Mouse (Mus musculus): ENCODE measurements around the gene Iqgap2. TPM values are rescaled to one million over a fixed set of nuclear protein-coding genes. Genes with fewer than 3 reads are reported as not detected.

Gene Iqgap2
- polyA plus RNA-seq, 1 experiment from 2014 or later: 11.0 TPM

DNA sequence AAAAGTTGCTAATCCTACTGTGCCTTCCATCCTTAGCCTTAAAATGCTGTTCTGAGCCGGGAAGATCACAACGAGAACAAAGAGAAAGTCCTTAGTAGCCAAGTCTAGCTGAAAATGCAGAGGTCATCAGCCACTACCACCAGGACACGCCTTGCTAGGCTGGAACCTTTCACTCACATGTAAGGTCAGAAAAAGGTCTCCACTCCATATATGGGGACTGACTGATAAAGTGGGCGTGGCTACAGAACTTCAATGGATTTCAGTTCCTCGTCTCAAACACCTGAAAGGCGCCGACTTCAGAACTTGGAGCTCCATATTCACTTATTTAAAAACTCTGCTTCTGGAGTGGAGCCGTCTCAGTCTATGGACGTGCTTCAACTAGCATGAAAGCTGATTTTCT, 139.3 kb downstream of the Iqgap2 start:
- Histone ChIP-seq H3K36me3 (replicated peaks) (peaks cover 26% of the 10 kb centered on the region), H3K9me3 (no peaks in the 10 kb centered on the region)
- 88% methylated on average over 9 of the region's 9 CpGs for WGBS

DNA sequence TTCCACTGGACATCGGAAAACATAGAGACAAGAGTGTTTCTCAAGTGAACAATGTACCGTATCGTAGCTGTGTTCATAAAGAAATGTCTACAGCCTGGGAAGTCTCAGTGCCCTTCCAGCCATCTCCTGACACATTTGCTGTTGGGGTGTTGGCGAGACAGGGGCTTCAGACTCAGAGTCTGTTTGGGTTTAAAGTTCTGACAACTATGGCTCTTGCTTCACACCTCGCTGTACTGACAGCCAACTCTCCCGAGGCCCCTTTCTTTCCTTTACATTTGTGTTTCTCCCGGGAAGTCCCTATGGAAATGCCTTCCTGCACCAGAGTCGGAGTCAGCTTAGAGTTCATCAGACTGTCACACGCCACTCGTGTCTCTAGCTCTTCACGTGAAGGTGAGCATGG, 144.2 kb downstream of the Iqgap2 start:
- WGBS: 87% methylated on average over 11 of the region's 11 CpGs
- peaks cover 7% of the 10 kb centered on the region for H3K4me1 ChIP-seq
- no peak overlapping the region for H3K27ac ChIP-seq (replicated peaks)
- peaks cover 12% of the 10 kb centered on the region for H3K36me3 ChIP-seq (replicated peaks)
- no peak overlapping the region for H3K4me3 ChIP-seq
- DNase-seq (ENCODE audit: low spot score): no peak
- no peaks in the 10 kb centered on the region for H3K9me3 ChIP-seq
- no peaks in the 10 kb centered on the region for H3K27me3 ChIP-seq (replicated peaks; ENCODE audit: low read depth, poor library complexity, severe bottlenecking)

More for the DNA sequence above, 139.3 kb downstream of the Iqgap2 start:
- DNase-seq (ENCODE audit: low spot score): no peak
- no peak overlapping the region for H3K4me3 ChIP-seq
- H3K4me1 ChIP-seq: no peaks in the 10 kb centered on the region
- no peaks in the 10 kb centered on the region for H3K27me3 ChIP-seq (replicated peaks; ENCODE audit: low read depth, poor library complexity, severe bottlenecking)
- H3K27ac ChIP-seq (replicated peaks): no peak overlapping the region

DNA sequence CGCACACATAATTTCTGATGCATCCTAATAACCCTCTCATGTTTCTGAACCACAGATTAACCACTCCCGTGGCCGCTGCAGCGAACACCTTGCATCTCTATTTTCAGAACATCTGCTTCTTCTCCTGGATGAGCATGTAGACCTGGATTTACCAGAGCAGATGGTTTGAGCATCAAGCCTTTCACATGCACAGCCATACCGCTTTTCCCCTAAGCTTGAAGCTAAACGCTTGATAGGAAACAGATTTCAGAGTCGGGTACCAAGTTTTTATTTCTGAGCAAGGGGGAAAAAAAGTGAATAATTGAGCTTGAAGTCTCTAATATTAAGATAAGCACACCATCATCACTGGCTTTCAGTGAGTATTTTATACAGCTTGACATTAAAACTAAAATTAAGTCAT, 144.6 kb downstream of the Iqgap2 start:
- DNase-seq (ENCODE audit: low spot score): no peak
- H3K27me3 ChIP-seq (replicated peaks; ENCODE audit: low read depth, poor library complexity, severe bottlenecking): no peaks in the 10 kb centered on the region
- H3K36me3 ChIP-seq (replicated peaks): peaks cover 12% of the 10 kb centered on the region
- H3K4me1 ChIP-seq: peaks cover 7% of the 10 kb centered on the region
- H3K4me3 ChIP-seq: no peak overlapping the region
- H3K9me3 ChIP-seq: no peaks in the 10 kb centered on the region
- no peak overlapping the region for H3K27ac ChIP-seq (replicated peaks)
- 78% methylated on average over 7 of the region's 7 CpGs for WGBS

DNA sequence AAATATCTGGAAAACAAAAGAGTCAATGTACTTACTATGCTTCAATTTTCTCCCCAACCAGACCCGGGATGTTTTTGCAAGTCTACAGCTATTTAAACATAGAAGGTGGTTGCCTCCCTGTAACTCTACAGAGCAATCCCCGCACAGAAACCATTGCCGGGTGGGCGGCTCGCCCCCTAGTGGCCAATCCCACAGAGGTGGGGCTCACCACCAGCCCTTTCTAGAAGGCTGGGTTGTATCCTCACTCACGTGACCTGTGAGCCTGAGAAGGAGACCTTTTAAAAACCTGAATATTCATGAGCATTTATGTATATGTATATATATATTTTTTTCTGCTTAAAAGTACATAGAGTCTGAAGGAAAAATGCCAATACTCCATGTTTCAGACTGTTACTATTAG, 145.2 kb downstream of the Iqgap2 start:
- Histone ChIP-seq H3K27me3 (replicated peaks; ENCODE audit: low read depth, poor library complexity, severe bottlenecking) (no peaks in the 10 kb centered on the region), H3K27ac (replicated peaks) (no peak overlapping the region), H3K9me3 (no peaks in the 10 kb centered on the region), H3K4me1 (peaks cover 7% of the 10 kb centered on the region), H3K36me3 (replicated peaks) (peaks cover 12% of the 10 kb centered on the region), H3K4me3 (no peak overlapping the region)
- DNase-seq (ENCODE audit: low spot score): peak; percentile 78
- WGBS: 15% methylated on average over 6 of the region's 6 CpGs

DNA sequence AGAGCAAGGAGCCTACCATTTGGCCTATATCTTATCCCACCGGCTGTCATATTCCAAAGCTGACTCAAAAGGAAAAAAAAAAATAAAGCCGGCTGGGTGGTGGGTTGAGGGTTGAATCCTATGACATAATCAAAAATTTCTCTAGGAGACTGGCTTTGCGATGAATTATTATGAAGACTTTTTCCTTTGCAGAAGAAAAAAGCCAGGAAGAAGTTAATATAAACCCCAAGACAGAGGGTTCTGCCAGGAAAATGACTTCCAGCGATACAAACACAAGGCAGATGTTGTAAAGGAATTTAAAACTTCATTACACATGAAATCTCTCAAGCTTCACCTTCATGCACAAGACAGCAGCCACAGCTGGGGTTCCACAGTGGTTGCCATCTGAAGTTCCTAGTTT, 146.3 kb downstream of the Iqgap2 start:
- Histone ChIP-seq H3K27me3 (replicated peaks; ENCODE audit: low read depth, poor library complexity, severe bottlenecking) (no peaks in the 10 kb centered on the region), H3K9me3 (no peaks in the 10 kb centered on the region), H3K4me3 (no peak overlapping the region), H3K27ac (replicated peaks) (no peak overlapping the region), H3K4me1 (peaks cover 7% of the 10 kb centered on the region), H3K36me3 (replicated peaks) (peaks cover 12% of the 10 kb centered on the region)
- WGBS: 88% methylated on average over 4 of the region's 4 CpGs
- no peak for DNase-seq (ENCODE audit: low spot score)

DNA sequence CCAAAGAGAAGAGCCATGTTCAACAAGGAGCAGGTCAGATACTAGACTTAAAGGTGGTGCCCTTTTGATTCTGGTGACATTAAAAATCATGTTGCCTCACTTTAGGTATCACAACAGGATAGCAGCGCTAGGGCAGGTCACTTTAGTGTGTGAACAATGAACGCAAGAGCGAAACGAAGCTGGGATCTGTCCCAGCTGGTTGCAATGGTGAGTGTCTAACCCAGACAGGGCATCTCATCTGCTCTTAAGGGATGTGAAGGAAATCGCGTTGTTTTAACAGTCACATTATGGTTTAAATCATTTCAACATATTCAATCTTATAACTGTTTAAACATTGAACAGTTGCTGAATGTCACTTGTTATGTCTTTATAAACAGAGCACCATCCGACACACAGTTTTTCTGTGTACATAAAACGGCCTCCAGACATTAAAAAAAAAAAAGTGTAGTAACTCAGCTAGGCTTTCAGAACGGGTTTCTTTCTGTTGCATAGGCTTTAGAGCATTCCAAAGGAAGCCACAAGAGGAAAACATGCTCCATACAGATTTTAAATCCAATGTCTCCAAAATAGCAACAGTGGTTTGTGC, 148.7 kb downstream of the Iqgap2 start:
- Histone ChIP-seq H3K36me3 (replicated peaks) (peaks cover 9% of the 10 kb centered on the region), H3K4me3 (no peak overlapping the region), H3K27me3 (replicated peaks; ENCODE audit: low read depth, poor library complexity, severe bottlenecking) (no peaks in the 10 kb centered on the region), H3K9me3 (no peaks in the 10 kb centered on the region), H3K27ac (replicated peaks) (no peak overlapping the region), H3K4me1 (peaks cover 7% of the 10 kb centered on the region)
- WGBS: 90% methylated on average over 9 of the region's 9 CpGs
- DNase-seq (ENCODE audit: low spot score): no peak

DNA sequence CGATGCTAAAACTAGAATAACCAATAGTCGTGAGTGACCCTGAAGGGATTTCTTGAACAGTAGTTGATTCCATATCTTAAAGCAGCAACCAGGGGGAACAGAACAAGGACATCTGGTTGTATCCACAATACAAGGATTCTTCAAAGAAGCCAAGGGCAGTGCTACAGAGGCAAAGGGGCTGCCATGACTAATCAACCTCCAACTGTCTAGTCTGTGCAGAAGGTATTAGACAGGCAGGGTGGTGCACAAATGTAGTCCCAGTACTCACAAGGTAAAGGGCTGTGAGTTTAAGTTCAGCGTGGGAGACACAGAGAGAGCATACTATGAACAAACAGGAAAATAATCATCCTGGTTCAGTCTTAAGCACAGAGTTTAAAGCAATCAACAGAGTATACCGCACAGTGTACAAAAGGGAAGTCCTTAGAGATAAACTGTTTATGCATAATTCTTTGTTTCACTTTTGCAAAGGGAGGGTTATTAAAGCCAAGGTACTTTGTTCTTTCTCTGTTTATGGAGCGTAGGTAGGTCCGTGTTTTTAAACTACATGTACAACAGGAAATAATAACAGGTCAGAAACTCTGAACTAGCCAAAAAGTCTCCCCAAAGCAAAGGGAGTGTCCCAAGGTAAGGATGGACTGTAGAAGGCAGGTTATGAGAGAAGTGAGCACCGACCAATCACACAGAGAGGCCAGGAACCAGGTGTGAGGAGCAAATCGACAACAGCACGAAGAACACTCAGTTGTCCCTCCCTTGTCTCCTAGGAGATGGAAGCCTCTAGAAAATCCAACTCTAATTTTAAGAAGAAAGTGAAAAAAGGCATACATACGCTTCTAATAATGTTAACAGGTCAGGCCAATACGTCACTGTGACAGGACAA, 149.7 kb downstream of the Iqgap2 start:
- WGBS: 95% methylated on average over 11 of the region's 11 CpGs
- no peak overlapping the region for H3K27ac ChIP-seq (replicated peaks)
- DNase-seq (ENCODE audit: low spot score): no peak

DNA sequence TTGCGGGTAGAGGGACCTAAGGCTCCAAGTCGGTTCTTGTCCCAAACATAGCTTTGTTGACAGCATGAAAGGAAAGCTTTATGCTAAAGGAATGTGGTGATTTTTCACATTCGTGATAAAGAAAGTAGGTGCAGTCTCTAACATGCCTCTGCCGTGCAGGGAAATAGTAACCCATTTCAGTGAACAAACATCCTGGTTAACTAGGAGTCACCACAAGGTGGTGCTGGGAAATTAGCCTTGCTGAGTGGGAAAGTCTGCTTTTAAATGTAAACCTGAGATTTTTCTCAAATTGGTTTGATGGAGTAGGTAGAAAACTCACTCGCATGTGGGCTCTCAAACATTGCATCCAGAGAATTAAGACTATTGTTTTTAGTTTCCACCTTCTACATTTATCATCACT, 152.1 kb downstream of the Iqgap2 start:
- Histone ChIP-seq H3K27ac (replicated peaks) (no peak overlapping the region), H3K36me3 (replicated peaks) (peaks cover 9% of the 10 kb centered on the region), H3K9me3 (no peaks in the 10 kb centered on the region), H3K4me1 (peaks cover 7% of the 10 kb centered on the region), H3K27me3 (replicated peaks; ENCODE audit: low read depth, poor library complexity, severe bottlenecking) (no peaks in the 10 kb centered on the region), H3K4me3 (no peak overlapping the region)
- WGBS: 83% methylated on average over 5 of the region's 5 CpGs
- no peak for DNase-seq (ENCODE audit: low spot score)

More for the DNA sequence above, 149.7 kb downstream of the Iqgap2 start:
- no peaks in the 10 kb centered on the region for H3K9me3 ChIP-seq
- no peak overlapping the region for H3K4me3 ChIP-seq
- H3K4me1 ChIP-seq: peaks cover 7% of the 10 kb centered on the region
- no peaks in the 10 kb centered on the region for H3K27me3 ChIP-seq (replicated peaks; ENCODE audit: low read depth, poor library complexity, severe bottlenecking)
- peaks cover 13% of the 10 kb centered on the region for H3K36me3 ChIP-seq (replicated peaks)

DNA sequence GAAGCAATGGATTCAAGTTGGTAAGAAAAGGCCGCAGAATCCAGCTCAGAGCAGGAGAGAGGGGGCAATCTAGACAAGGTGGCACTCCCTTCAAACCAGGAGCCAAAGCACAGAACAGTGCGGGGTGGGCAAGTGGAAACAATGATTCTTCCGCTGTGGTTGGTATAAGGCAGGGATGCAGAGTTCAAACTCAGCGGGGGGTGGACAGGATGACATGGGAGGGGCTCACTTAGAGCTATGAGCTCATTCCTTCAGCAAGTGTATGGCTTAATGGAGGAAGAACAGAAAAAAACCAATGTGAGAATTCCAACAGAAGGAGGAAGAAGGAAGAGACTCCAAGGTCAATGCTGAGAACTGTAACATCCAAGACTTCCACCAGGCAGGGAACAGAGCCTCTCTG, 161.2 kb downstream of the Iqgap2 start:
- H3K27ac ChIP-seq (replicated peaks): no peak overlapping the region
- DNase-seq (ENCODE audit: low spot score): no peak
- no peaks in the 10 kb centered on the region for H3K9me3 ChIP-seq
- no peaks in the 10 kb centered on the region for H3K27me3 ChIP-seq (replicated peaks; ENCODE audit: low read depth, poor library complexity, severe bottlenecking)
- peaks cover 38% of the 10 kb centered on the region for H3K36me3 ChIP-seq (replicated peaks)
- H3K4me1 ChIP-seq: no peaks in the 10 kb centered on the region
- no peak overlapping the region for H3K4me3 ChIP-seq
- WGBS: 91% methylated on average over 4 of the region's 4 CpGs

DNA sequence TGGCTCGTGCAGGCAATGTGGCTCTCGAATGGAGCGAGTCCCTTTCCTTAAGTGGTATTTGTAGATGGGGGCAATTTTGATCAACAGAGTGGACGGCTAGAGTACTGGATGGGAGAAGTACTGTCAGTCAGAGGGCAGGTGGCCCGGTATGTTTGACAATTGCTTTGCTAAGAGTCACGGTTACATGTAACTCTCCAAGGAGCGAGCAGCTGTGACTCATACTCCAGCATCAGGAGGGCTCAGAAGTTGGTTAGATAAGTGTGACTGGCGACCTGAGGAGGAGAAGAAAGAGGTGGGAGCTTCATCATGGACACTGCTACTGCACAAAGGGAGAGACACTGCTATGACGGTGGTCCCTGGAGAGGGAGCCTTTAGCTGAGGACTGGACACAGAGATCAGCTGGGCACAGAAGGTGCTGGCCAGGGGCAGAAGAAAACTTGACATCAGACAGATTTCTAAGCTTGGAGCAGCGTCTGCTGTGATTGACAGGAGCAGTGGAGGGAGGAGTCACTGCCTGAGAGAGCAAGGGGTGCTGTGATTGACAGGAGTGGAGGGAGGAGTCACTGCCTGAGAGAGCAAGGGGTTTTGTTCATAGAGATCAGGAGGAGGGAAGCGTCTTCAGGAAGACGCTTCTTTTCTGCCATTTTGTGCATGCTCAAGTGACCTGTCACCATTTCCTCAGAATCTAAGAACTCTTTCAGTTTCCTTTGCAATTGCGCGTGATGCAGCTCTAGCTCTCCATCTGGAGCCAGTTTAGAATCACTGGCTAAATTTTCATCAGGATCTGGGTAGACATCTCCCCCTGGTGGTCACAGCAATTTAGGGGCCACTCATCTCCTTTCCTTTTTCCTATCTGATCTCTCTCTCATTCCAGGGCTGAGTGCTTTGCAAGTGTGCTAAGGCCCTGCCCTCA, 172.1 kb downstream of the Iqgap2 start:
- DNase-seq (ENCODE audit: low spot score): peak; percentile 73
- Histone ChIP-seq H3K9me3 (no peaks in the 10 kb centered on the region), H3K4me3 (peak overlapping the region; percentile 43), H3K27ac (replicated peaks) (peak overlapping the region; percentile 30; the same call in 1 of the 2 replicates), H3K36me3 (replicated peaks) (peaks cover 27% of the 10 kb centered on the region), H3K4me1 (peaks cover 6% of the 10 kb centered on the region), H3K27me3 (replicated peaks; ENCODE audit: low read depth, poor library complexity, severe bottlenecking) (no peaks in the 10 kb centered on the region)
- WGBS: 59% methylated on average over 14 of the region's 14 CpGs

DNA sequence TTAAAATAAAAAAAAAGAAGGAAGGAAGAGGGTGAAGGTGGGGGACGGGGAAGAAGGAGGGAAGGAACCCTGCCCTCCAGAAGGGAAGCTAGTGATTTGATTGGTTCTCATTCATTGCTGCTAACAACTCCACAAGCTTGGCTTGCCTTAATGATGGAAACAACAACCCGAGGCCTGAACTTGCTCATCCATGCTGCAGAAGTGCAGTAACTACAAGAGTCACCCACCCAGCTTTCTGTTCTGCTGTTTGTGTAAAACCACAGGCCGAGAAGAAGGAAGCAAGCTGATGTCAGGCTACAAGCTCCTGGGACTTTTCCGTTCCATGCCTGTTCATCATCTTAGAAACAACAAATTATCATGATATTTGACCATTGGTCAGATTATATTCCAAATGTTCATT, 176.4 kb downstream of the Iqgap2 start:
- Histone ChIP-seq H3K27ac (replicated peaks) (no peak overlapping the region), H3K4me3 (no peak overlapping the region), H3K36me3 (replicated peaks) (peaks cover 11% of the 10 kb centered on the region; the same call in 1 of the 2 replicates), H3K9me3 (no peaks in the 10 kb centered on the region), H3K27me3 (replicated peaks; ENCODE audit: low read depth, poor library complexity, severe bottlenecking) (no peaks in the 10 kb centered on the region), H3K4me1 (peaks cover 6% of the 10 kb centered on the region)
- no peak for DNase-seq (ENCODE audit: low spot score)
- WGBS: 81% methylated on average over 4 of the region's 4 CpGs

DNA sequence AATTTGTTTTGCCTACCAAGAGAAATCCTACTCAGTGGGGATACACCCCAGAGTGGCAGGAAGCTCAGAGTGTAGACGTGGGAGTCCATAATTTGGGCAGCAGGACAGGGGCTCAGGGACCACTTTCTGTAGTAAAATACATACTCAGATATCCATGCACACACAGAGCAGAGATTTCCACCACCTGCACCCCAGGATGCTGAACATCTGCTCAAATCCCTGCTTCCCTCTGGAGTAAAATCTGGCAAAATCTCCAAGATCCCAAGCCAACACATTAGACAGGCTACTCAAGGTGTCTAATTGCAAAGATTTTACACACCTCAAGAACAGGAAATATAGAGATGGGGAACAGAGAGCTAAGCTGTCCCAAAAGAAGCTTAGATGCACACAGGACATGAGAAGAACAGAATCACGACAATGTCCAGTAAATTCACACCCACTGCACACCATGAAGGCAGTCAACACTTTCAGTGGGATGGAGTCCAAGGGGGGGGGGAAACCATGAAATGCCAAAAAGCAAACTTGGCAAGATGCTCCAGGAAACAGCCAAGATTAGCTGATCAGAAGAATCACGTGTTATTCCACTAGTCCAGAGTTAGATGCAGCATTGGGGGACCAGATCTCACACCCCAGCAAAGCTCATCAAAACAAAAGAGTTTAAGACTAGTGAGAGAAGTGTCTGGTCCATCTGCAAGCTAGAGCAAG, 177.3 kb downstream of the Iqgap2 start:
- WGBS: 85% methylated on average over 3 of the region's 3 CpGs
- DNase-seq (ENCODE audit: low spot score): no peak
- H3K36me3 ChIP-seq (replicated peaks): peaks cover 8% of the 10 kb centered on the region; the same call in 1 of the 2 replicates
- no peak overlapping the region for H3K4me3 ChIP-seq
- no peaks in the 10 kb centered on the region for H3K27me3 ChIP-seq (replicated peaks; ENCODE audit: low read depth, poor library complexity, severe bottlenecking)
- H3K4me1 ChIP-seq: peaks cover 1% of the 10 kb centered on the region
- H3K9me3 ChIP-seq: no peaks in the 10 kb centered on the region
- no peak overlapping the region for H3K27ac ChIP-seq (replicated peaks)
